Mouse (Mus musculus): Measurements from ENCODE around the gene Vmn2r9. TPM values are rescaled to one million over a fixed set of nuclear protein-coding genes. Genes with fewer than 3 reads are reported as not detected.
"Not testable (repeated sequence)": the region's sequence is repeated elsewhere in the genome, so short reads cannot be mapped to it uniquely, and the experiment has no call there.

Gene Vmn2r9
- polyA plus RNA-seq (2016; fragmentation: Nextera tagmentation; extraction: Ambion mirVana) = not detected in 2 replicates

GRCm38 (mm10) chr5:108852501-108852900 lies at the start of gene Vmn2r9:
Gene Vmn2r9, minus strand, starts transcription at chr5:108852601.
- not testable (repeated sequence) for ATAC-seq (ENCODE audit: low FRiP score, low read depth); H3K36me3 ChIP-seq; H3K9me3 ChIP-seq; H3K9ac ChIP-seq; H3K4me1 ChIP-seq; H3K27me3 ChIP-seq (replicated peaks); H3K27ac ChIP-seq; H3K4me3 ChIP-seq; H3K4me2 ChIP-seq (replicated peaks)
- WGBS = 75% methylated on average over 1 of the region's 1 CpGs

GRCm38 (mm10) chr5:108866746-108867145 lies 14.3 kb upstream of the Vmn2r9 start:
- not testable (repeated sequence) for H3K9ac ChIP-seq; H3K4me3 ChIP-seq; H3K27me3 ChIP-seq (replicated peaks); H3K27ac ChIP-seq; H3K36me3 ChIP-seq; ATAC-seq (ENCODE audit: low FRiP score, low read depth); H3K9me3 ChIP-seq; H3K4me1 ChIP-seq; H3K4me2 ChIP-seq (replicated peaks)
- WGBS = 9% methylated on average over 1 of the region's 1 CpGs

- no peak for ATAC-seq (ENCODE audit: low FRiP score, low read depth)
- Histone ChIP-seq H3K4me2 (replicated peaks) (no peak overlapping the region), H3K9me3 (no peaks in the 10 kb centered on the region), H3K36me3 (no peaks in the 10 kb centered on the region), H3K27ac (no peak overlapping the region), H3K4me3 (no peak overlapping the region), H3K27me3 (replicated peaks) (no peaks in the 10 kb centered on the region), H3K9ac (no peak overlapping the region), H3K4me1 (no peaks in the 10 kb centered on the region)
- WGBS = 37% methylated on average over 1 of the region's 1 CpGs
These were observed 2.9 kb downstream of the Vmn2r9 start for GRCm38 (mm10) chr5:108849466-108849865.

GRCm38 (mm10) chr5:108836156-108836555 lies 16.2 kb downstream of the Vmn2r9 start:
- 72% methylated on average over 1 of the region's 1 CpGs for WGBS
- no peak overlapping the region for H3K4me2 ChIP-seq (replicated peaks)
- H3K27me3 ChIP-seq (replicated peaks) = no peaks in the 10 kb centered on the region
- no peaks in the 10 kb centered on the region for H3K4me1 ChIP-seq
- no peaks in the 10 kb centered on the region for H3K9me3 ChIP-seq
- H3K9ac ChIP-seq = no peak overlapping the region
- no peak overlapping the region for H3K4me3 ChIP-seq
- no peaks in the 10 kb centered on the region for H3K36me3 ChIP-seq
- H3K27ac ChIP-seq = no peak overlapping the region
- no peak for ATAC-seq (ENCODE audit: low FRiP score, low read depth)

- Histone ChIP-seq H3K27ac (no peak overlapping the region), H3K4me1 (no peaks in the 10 kb centered on the region), H3K4me3 (no peak overlapping the region), H3K4me2 (replicated peaks) (no peak overlapping the region), H3K36me3 (no peaks in the 10 kb centered on the region), H3K9ac (no peak overlapping the region), H3K9me3 (no peaks in the 10 kb centered on the region), H3K27me3 (replicated peaks) (no peaks in the 10 kb centered on the region)
- no peak for ATAC-seq (ENCODE audit: low FRiP score, low read depth)
- WGBS = 88% methylated on average over 2 of the region's 2 CpGs
These were observed 29.1 kb downstream of the Vmn2r9 start for GRCm38 (mm10) chr5:108823276-108823675.

- H3K4me1 ChIP-seq; H3K36me3 ChIP-seq; H3K27me3 ChIP-seq (replicated peaks); H3K4me3 ChIP-seq; H3K9ac ChIP-seq; H3K9me3 ChIP-seq; ATAC-seq (ENCODE audit: low FRiP score, low read depth); H3K4me2 ChIP-seq (replicated peaks); H3K27ac ChIP-seq: not testable (repeated sequence)
- WGBS = 75% methylated on average over 2 of the region's 2 CpGs
These were observed 43.7 kb downstream of the Vmn2r9 start, which contains the start of gene Vmn2r8 for GRCm38 (mm10) chr5:108808750-108809149. Gene Vmn2r8, minus strand, starts transcription at chr5:108808850.

GRCm38 (mm10) chr5:108803646-108804045 lies 48.8 kb downstream of the Vmn2r9 start:
- no peak overlapping the region for H3K4me2 ChIP-seq (replicated peaks)
- H3K27me3 ChIP-seq (replicated peaks) = no peaks in the 10 kb centered on the region
- no peaks in the 10 kb centered on the region for H3K9me3 ChIP-seq
- no peak overlapping the region for H3K4me3 ChIP-seq
- no peak overlapping the region for H3K27ac ChIP-seq
- 56% methylated on average over 1 of the region's 1 CpGs for WGBS
- no peaks in the 10 kb centered on the region for H3K4me1 ChIP-seq
- ATAC-seq (ENCODE audit: low FRiP score, low read depth) = no peak
- H3K36me3 ChIP-seq = no peaks in the 10 kb centered on the region
- H3K9ac ChIP-seq = no peak overlapping the region

- not testable (repeated sequence) for H3K4me3 ChIP-seq; H3K27ac ChIP-seq; H3K27me3 ChIP-seq (replicated peaks); ATAC-seq (ENCODE audit: low FRiP score, low read depth); H3K36me3 ChIP-seq; H3K9me3 ChIP-seq; H3K4me1 ChIP-seq; H3K4me2 ChIP-seq (replicated peaks); H3K9ac ChIP-seq
- WGBS = 65% methylated on average over 2 of the region's 2 CpGs
These were observed 57.1 kb downstream of the Vmn2r9 start, which contains the start of gene Tmed11 for GRCm38 (mm10) chr5:108795263-108795662. Gene Tmed11, minus strand, starts transcription at chr5:108795363.

- ATAC-seq (ENCODE audit: low FRiP score, low read depth); H3K27me3 ChIP-seq (replicated peaks); H3K4me2 ChIP-seq (replicated peaks); H3K27ac ChIP-seq; H3K9ac ChIP-seq; H3K4me3 ChIP-seq; H3K4me1 ChIP-seq; H3K36me3 ChIP-seq; H3K9me3 ChIP-seq: not testable (repeated sequence)
- WGBS = 51% methylated on average over 1 of the region's 1 CpGs
These were observed 62.0 kb downstream of the Vmn2r9 start for GRCm38 (mm10) chr5:108790385-108790784.

Other genes starting within 250 kb of the Vmn2r9 start
- gene Gak, start 222.8 kb downstream of the Vmn2r9 start, polyA plus RNA-seq (2016; fragmentation: Nextera tagmentation; extraction: Ambion mirVana) = 52.0 and 58.9 TPM in 2 replicates
- gene Tmem175, start 222.8 kb downstream of the Vmn2r9 start, polyA plus RNA-seq (2016; fragmentation: Nextera tagmentation; extraction: Ambion mirVana) = 18.1 and 18.3 TPM in 2 replicates
- 8.0 and 8.2 TPM in 2 replicates for gene Idua, start 192.3 kb downstream of the Vmn2r9 start, polyA plus RNA-seq (2016; fragmentation: Nextera tagmentation; extraction: Ambion mirVana)
- 19.8 and 23.5 TPM in 2 replicates for gene Dgkq, start 182.9 kb downstream of the Vmn2r9 start, polyA plus RNA-seq (2016; fragmentation: Nextera tagmentation; extraction: Ambion mirVana)
- 1.2 and 1.6 TPM in 2 replicates for gene Slc26a1, start 177.0 kb downstream of the Vmn2r9 start, polyA plus RNA-seq (2016; fragmentation: Nextera tagmentation; extraction: Ambion mirVana)
- 19.1 and 20.7 TPM in 2 replicates for gene Fgfrl1, start 160.2 kb downstream of the Vmn2r9 start, polyA plus RNA-seq (2016; fragmentation: Nextera tagmentation; extraction: Ambion mirVana)
- gene Rnf212, start 77.6 kb downstream of the Vmn2r9 start, polyA plus RNA-seq (2016; fragmentation: Nextera tagmentation; extraction: Ambion mirVana) = 0.32 TPM in 1 of 2 replicates, not detected in the other
- gene Tmed11, start 57.2 kb downstream of the Vmn2r9 start, polyA plus RNA-seq (2016; fragmentation: Nextera tagmentation; extraction: Ambion mirVana) = not detected in 2 replicates
- gene Vmn2r8, start 43.8 kb downstream of the Vmn2r9 start, polyA plus RNA-seq (2016; fragmentation: Nextera tagmentation; extraction: Ambion mirVana) = not detected in 2 replicates
- gene Vmn2r10, start 153.9 kb upstream of the Vmn2r9 start, polyA plus RNA-seq (2016; fragmentation: Nextera tagmentation; extraction: Ambion mirVana) = not detected in 2 replicates
- not detected in 2 replicates for gene Vmn2r11, start 207.0 kb upstream of the Vmn2r9 start, polyA plus RNA-seq (2016; fragmentation: Nextera tagmentation; extraction: Ambion mirVana)
- not detected in 2 replicates for gene Vmn2r12, start 245.3 kb upstream of the Vmn2r9 start, polyA plus RNA-seq (2016; fragmentation: Nextera tagmentation; extraction: Ambion mirVana)

Measured in neural tube, embryonic 12.5 days (tissue).